Mouse (Mus musculus): ENCODE measurements at regions not wholly inside any gene's neighbourhood (a gene's known extent, or its start where the extent isn't known, plus 50 kb on each side); places are given as distances from the start of the nearest gene placed in this dataset.

DNA sequence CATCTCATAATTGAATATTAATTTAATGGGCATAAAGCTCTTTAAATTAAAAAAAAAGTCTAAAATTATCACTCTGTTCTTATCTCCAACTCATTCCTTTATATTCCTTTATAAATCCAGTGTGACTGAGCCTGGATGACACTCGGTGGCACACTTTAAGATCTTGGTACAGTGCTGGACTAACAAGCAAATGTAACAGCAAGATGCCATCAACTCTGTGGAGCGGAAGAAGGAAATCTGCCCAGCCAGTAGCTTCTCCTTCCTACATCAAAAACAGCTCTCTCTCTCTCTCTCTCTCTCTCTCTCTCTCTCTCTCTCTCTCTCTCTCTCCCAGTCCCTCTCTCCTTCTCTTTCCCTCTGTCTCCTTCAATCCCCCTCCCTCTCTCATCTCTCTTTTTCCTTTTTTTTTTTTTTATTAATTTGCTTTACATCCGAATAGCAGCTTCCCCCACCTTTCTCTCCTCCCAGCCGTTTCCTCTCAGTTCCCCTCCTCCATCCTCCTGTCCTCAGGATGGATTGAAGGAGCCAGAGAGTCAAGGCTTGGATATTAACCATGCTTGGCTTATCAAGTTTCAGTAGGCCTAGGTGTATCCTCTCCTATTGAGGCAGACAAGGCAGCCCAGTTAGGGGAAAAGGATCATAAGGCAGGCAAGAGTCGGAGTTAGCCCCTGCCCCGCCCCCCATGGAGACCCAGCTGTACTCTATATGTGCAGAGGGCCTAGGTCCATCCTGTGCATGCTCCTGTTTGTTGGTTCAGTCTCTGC is 130.4 kb upstream of the Tmtc2 start:
- DNase-seq (ENCODE audit: low spot score), result no peak

DNA sequence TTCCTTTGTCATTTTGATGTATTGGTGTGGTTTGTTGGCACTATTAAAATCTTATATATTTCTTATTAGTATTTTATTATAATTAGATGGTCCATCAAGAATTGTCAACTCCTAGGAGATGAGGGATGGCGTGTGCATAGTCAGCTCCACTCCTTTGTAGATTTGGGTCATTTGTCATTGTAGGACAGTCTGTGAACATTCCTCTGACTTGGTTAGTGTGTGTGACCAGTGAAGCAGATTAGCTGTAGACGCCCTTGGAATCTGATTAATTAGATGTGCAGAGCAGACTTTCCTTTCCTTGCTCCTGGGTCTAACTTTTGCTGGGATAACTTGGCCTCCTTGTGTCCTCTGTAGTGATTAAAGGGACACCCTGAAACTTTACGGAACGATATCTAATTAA is 118.9 kb upstream of the Tmtc2 start:
- DNase-seq (ENCODE audit: low spot score), result no peak

- DNase-seq (ENCODE audit: low spot score), result peak; percentile 6
Observed at GRCm38 (mm10) chr10:105689388-105689787, 115.1 kb upstream of the Tmtc2 start.

DNA sequence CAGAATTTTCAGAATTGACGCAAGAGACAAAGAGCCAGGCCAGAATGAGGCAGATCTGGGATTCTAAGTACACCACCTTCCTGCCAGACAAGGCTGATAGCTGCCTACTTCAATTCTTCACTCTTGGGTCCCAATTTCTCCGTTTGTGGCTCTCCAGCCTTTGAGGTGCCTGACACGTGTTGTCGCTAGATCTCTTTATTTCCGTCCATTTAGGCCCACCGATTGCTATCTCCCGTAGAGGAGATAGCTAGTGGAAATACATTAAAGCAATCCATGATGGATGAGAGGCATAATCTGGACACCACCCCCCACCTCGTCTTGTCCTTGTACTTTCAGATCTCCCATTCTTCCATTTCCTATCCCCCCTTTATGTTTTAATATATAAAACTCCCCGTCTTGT is 114.6 kb upstream of the Tmtc2 start:
- DNase-seq (ENCODE audit: low spot score), result no peak

- DNase-seq (ENCODE audit: low spot score), result no peak
Observed at GRCm38 (mm10) chr10:105686876-105687275, 112.6 kb upstream of the Tmtc2 start.

DNA sequence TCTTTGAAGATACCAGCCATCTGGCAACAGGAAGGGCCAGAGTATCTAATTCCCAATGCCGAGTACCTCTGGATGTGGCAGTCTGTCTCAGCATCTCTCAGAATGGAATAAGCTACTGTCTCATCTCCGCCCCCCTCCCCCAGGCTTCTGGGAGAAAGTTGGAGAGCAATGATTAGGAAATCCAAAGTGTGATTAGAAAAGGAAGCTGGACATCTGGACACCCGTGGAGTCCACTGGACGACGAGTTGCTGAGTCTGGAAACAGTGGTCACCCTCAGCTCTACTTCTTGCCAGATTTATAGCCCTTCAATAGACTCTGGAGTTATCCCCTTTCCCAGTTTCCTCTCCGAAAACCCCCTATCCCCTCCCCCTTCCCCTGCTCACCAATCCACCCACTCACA is 105.3 kb upstream of the Tmtc2 start:
- DNase-seq (ENCODE audit: low spot score), result no peak

DNA sequence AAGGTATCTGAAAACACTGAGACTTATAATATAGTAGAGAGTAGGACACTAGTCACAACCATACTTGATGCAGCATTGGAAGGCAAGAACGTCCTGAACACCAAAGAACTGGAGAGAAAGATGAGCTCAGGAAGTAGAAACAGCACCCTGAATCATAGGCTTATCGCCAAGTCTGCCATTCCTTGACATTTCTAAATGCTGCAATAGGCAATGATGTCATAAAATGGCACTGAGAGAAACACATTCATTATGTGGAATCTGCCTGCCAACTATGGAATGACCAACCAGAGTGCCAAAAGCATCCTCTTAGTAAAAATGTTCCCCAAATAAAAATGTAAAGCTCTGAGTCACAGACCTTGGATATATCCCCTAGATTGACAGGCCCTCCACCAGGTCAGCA is 92.7 kb upstream of the Tmtc2 start:
- DNase-seq (ENCODE audit: low spot score), result no peak

GRCm38 (mm10) chr10:105660761-105661160 is 86.5 kb upstream of the Tmtc2 start:
- no peak for DNase-seq (ENCODE audit: low spot score)

DNA sequence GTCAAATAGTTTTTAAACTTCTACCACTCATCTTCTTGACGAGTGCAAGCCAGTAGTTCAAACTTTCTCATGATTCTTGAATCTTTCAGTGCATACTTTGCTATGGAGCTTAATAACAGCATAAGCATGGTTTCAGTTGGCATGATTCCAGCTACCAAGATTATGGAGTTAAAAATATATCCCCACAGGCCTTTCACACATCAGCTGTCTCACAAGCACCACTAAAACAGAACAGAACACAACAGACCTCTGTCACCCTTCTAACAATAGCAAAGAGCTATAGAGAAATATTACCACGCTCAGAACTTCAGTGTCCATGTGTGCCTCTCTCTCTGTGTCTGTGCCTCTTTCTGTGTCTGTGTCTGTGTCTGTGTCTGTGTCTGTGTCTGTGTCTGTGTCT is 82.5 kb upstream of the Tmtc2 start:
- DNase-seq (ENCODE audit: low spot score), result no peak

- no peak for DNase-seq (ENCODE audit: low spot score)
Observed at GRCm38 (mm10) chr10:105652475-105652874, 78.2 kb upstream of the Tmtc2 start.

DNA sequence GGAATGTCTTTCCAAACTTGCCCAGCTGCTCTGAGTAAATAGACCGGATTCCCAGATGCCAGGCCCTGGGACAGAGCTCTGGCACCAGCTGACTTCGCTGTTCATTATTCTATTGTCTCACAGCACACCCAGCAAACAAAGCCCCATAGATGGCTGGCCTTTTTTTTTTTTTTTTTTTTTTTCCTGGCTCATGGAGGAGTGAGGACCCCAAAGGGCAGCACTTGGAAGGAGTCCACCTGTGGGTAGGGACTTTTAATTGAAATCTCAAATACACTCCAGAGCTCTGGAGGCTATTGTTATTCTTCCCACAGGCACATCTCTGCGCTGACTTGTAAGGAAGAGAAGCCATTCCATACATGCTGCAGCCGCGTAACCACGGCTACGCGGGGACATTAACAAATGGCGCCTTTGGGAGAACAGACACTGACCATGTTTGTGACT is 64.8 kb upstream of the Tmtc2 start:
- DNase-seq (ENCODE audit: low spot score), result peak; percentile 28

- no peak for DNase-seq (ENCODE audit: low spot score)
Observed at GRCm38 (mm10) chr10:105638500-105638899, 64.2 kb upstream of the Tmtc2 start.

GRCm38 (mm10) chr10:105626842-105627241 is 52.6 kb upstream of the Tmtc2 start:
- DNase-seq (ENCODE audit: low spot score), result no peak

GRCm38 (mm10) chr10:105625324-105625950 is 51.2 kb upstream of the Tmtc2 start:
- DNase-seq (ENCODE audit: low spot score), result no peak
